12 mouse cellular contexts compared by ENCODE assay signal in the genomic region with DNA sequence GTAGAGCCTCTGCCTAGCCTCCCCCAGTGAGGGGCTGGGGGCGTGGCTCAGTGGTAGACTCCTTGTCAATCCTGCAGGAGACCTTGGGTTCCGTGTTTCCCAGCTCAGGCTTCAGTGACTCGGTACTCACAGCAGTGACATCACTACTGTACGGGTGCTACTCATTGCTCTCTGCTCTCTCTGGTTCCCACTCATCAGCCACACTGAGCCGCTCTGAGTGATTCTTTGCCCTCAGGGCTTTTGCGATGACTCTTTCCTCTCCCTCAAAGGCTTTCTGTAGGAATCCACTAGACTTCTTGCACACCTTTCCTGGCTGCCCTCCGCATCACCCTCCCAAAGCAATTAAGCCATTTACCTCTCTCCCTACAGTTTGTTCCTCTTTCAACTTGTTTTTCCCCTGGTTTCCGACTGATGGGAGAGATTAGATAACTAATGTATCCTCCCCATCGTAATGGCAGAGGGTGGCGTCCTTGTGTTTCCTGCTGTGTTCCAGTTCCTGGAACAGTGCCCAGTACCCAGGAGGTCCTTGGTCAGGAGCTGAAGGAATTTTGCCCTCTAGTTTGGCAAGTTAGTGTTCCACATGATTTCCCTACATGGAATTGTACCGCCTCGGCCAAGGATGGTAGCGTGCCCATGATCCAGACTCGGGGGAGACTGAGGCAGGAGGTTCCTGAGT. TPM values are rescaled to one million over a fixed set of nuclear protein-coding genes. Genes with fewer than 3 reads are reported as not detected.
A peak's percentile ranks its signal among the peaks of the same experiment; 100 is the strongest.
DNase-seq lines count a peak whose midpoint lies in the region; ATAC-seq and TF ChIP-seq lines count a peak whose summit lies in the region.
"Had no signal": no experiment of that assay in that cellular context is flagged by ENCODE, and none has a peak within 500 bp of the region (broad histone marks: within the 10 kb centered on the region; RNA-seq: fewer than 3 reads in every experiment).

No protein-coding gene starts in this region.

- TF ChIP-seq EP300 in stomach, postnatal 0 days (optimal IDR thresholded peaks at IDR 0.05): no peak

- DNase-seq in midbrain, embryonic 11.5 days (ENCODE audit: low spot score, missing footprints): peak; percentile 59
- DNase-seq in midbrain, embryonic 10.5 days (ENCODE audit: low spot score): no peak
- DNase-seq in kidney, postnatal 36 days: peak; percentile 84 to 89
- DNase-seq in stomach, postnatal 0 days (ENCODE audit: low spot score): peak; percentile 54
- no peak for DNase-seq in layer of hippocampus, adult 8-10 months (ENCODE audit: low spot score in 2 of 2)
- no peak for DNase-seq in cerebellum, adult 9-11 months
- DNase-seq: thymus, postnatal 36 days had no signal

- H3K4me3 ChIP-seq in midbrain, embryonic 11.5 days (ENCODE audit: low read depth, low read length): no peak overlapping the region
- H3K4me3 ChIP-seq in midbrain, embryonic 10.5 days: no peak overlapping the region
- H3K4me3 ChIP-seq in heart, embryonic 16.5 days (ENCODE audit: low read length): no peak overlapping the region
- no peak overlapping the region for H3K4me3 ChIP-seq in stomach, postnatal 0 days (ENCODE audit: low read depth, low read length)
- H3K4me3 ChIP-seq in hindbrain, embryonic 12.5 days: no peak overlapping the region
- H3K4me3 ChIP-seq: embryonic facial prominence, embryonic 12.5 days had no signal

- ATAC-seq in midbrain, embryonic 11.5 days (ENCODE audit: low FRiP score): no peak
- no peak for ATAC-seq in heart, embryonic 16.5 days (replicated peaks; ENCODE audit: extremely low read depth, insufficient read depth, low FRiP score)
- peak; percentile 27; the same call in 1 of the 2 replicates for ATAC-seq in stomach, postnatal 0 days (ENCODE audit: low FRiP score, low TSS enrichment)
- ATAC-seq in hindbrain, embryonic 12.5 days (ENCODE audit: low FRiP score): no peak

- 0 out of 2 replicates have a peak, but pooled peaks cover 2% of the 10 kb centered on the region for H3K4me1 ChIP-seq in midbrain, embryonic 11.5 days (ENCODE audit: control insufficient read depth, insufficient read depth, low read length)
- peaks cover 12% of the 10 kb centered on the region for H3K4me1 ChIP-seq in midbrain, embryonic 10.5 days
- peaks cover 11% of the 10 kb centered on the region for H3K4me1 ChIP-seq in heart, embryonic 16.5 days (ENCODE audit: control insufficient read depth, insufficient read depth, low read length)
- peaks cover 2% of the 10 kb centered on the region; the same call in 1 of the 2 replicates for H3K4me1 ChIP-seq in stomach, postnatal 0 days (replicated peaks; ENCODE audit: control insufficient read depth, insufficient read depth)
- H3K4me1 ChIP-seq in hindbrain, embryonic 12.5 days: peaks cover 11% of the 10 kb centered on the region

- H3K4me2 ChIP-seq in midbrain, embryonic 11.5 days: no peak overlapping the region
- H3K4me2 ChIP-seq in heart, embryonic 16.5 days (ENCODE audit: low read depth, low read length): no peak overlapping the region; the same call in 1 of the 2 replicates
- no peak overlapping the region; the same call in 1 of the 2 replicates for H3K4me2 ChIP-seq in stomach, postnatal 0 days (replicated peaks; ENCODE audit: low read depth)
- no peak overlapping the region for H3K4me2 ChIP-seq in hindbrain, embryonic 12.5 days (replicated peaks)

- H3K9me3 ChIP-seq in midbrain, embryonic 11.5 days (ENCODE audit: control insufficient read depth, low read length): no peaks in the 10 kb centered on the region
- H3K9me3 ChIP-seq in midbrain, embryonic 10.5 days (replicated peaks): no peaks in the 10 kb centered on the region
- no peaks in the 10 kb centered on the region for H3K9me3 ChIP-seq in heart, embryonic 16.5 days (replicated peaks; ENCODE audit: control insufficient read depth, low read length)
- no peaks in the 10 kb centered on the region for H3K9me3 ChIP-seq in stomach, postnatal 0 days (ENCODE audit: control insufficient read depth, low read length)
- no peaks in the 10 kb centered on the region; the same call in 1 of the 2 replicates for H3K9me3 ChIP-seq in hindbrain, embryonic 12.5 days (replicated peaks)
- H3K9me3 ChIP-seq: embryonic facial prominence, embryonic 12.5 days; limb, embryonic 15.5 days had no signal

- no peak overlapping the region for H3K9ac ChIP-seq in midbrain, embryonic 11.5 days (ENCODE audit: low read length)
- no peak overlapping the region for H3K9ac ChIP-seq in heart, embryonic 16.5 days (ENCODE audit: low read length)
- H3K9ac ChIP-seq in stomach, postnatal 0 days (ENCODE audit: low read length): no peak overlapping the region
- no peak overlapping the region for H3K9ac ChIP-seq in hindbrain, embryonic 12.5 days
- H3K9ac ChIP-seq: embryonic facial prominence, embryonic 12.5 days; limb, embryonic 15.5 days had no signal

- TF ChIP-seq CTCF in stomach, postnatal 0 days (IDR thresholded peaks at IDR 0.05; ENCODE audit: low read depth): no peak

- WGBS in midbrain, embryonic 11.5 days: 77% methylated on average over 14 of the region's 14 CpGs
- WGBS in midbrain, embryonic 10.5 days: 71% methylated on average over 14 of the region's 14 CpGs
- 42% methylated on average over 14 of the region's 14 CpGs for WGBS in heart, embryonic 16.5 days
- 37% methylated on average over 14 of the region's 14 CpGs for WGBS in stomach, postnatal 0 days
- 74% methylated on average over 14 of the region's 14 CpGs for WGBS in hindbrain, embryonic 12.5 days

- H3K36me3 ChIP-seq in midbrain, embryonic 11.5 days (ENCODE audit: control insufficient read depth, insufficient read depth, low read length): no peaks in the 10 kb centered on the region
- no peaks in the 10 kb centered on the region for H3K36me3 ChIP-seq in midbrain, embryonic 10.5 days
- H3K36me3 ChIP-seq in heart, embryonic 16.5 days (ENCODE audit: control insufficient read depth, insufficient read depth): no peaks in the 10 kb centered on the region
- no peaks in the 10 kb centered on the region for H3K36me3 ChIP-seq in stomach, postnatal 0 days (ENCODE audit: control insufficient read depth, insufficient read depth, low read length)
- no peaks in the 10 kb centered on the region for H3K36me3 ChIP-seq in hindbrain, embryonic 12.5 days
- H3K36me3 ChIP-seq: embryonic facial prominence, embryonic 12.5 days; limb, embryonic 15.5 days had no signal

- H3K27me3 ChIP-seq in midbrain, embryonic 11.5 days (ENCODE audit: control insufficient read depth, insufficient read depth, low read length): no peaks in the 10 kb centered on the region
- H3K27me3 ChIP-seq in midbrain, embryonic 10.5 days (ENCODE audit: low read depth, poor library complexity, severe bottlenecking): peaks cover 19% of the 10 kb centered on the region
- H3K27me3 ChIP-seq in heart, embryonic 16.5 days (ENCODE audit: control insufficient read depth, insufficient read depth, low read length): no peaks in the 10 kb centered on the region
- H3K27me3 ChIP-seq in stomach, postnatal 0 days (ENCODE audit: control insufficient read depth, insufficient read depth, low read length): no peaks in the 10 kb centered on the region
- peaks cover 4% of the 10 kb centered on the region; the same call in 1 of the 2 replicates for H3K27me3 ChIP-seq in hindbrain, embryonic 12.5 days

- H3K27ac ChIP-seq in midbrain, embryonic 11.5 days (ENCODE audit: low read depth, low read length): no peak overlapping the region
- no peak overlapping the region for H3K27ac ChIP-seq in midbrain, embryonic 10.5 days (replicated peaks)
- H3K27ac ChIP-seq in heart, embryonic 16.5 days (ENCODE audit: low read length): 0 out of 2 replicates have a peak overlapping the region, but pooled peaks have one; percentile 12
- H3K27ac ChIP-seq in stomach, postnatal 0 days (replicated peaks): peak overlapping the region; percentile 56
- no peak overlapping the region for H3K27ac ChIP-seq in hindbrain, embryonic 12.5 days
- H3K27ac ChIP-seq: embryonic facial prominence, embryonic 12.5 days; limb, embryonic 15.5 days had no signal

RNA-seq across cellular contexts. Expression of gene Plaur, which starts 0.8 kb away (rescaled TPM):
- 0.86 and 1.4 TPM in 2 replicates for polyA plus RNA-seq in midbrain, embryonic 11.5 days (2014; fragmentation: Nextera tagmentation; extraction: Ambion mirVana)
- 0.68 and 1.0 TPM in 2 replicates for polyA plus RNA-seq in midbrain, embryonic 10.5 days (2016; fragmentation: Nextera tagmentation; extraction: Ambion mirVana)
- 8.1 and 8.8 TPM in 2 replicates for polyA plus RNA-seq in heart, embryonic 16.5 days (2015; fragmentation: Nextera tagmentation; extraction: Ambion mirVana)
- 26.8 and 28.8 TPM in 2 replicates for polyA plus RNA-seq in stomach, postnatal 0 days (2015; fragmentation: Nextera tagmentation; extraction: Ambion mirVana)
- 1 to 10 TPM in 3 of 4 experiments, under 1 TPM in 1; 0.87 to 8.3 (median 2.7) TPM for total RNA-seq in layer of hippocampus, adult 8-10 months (2022)
- polyA plus RNA-seq in hindbrain, embryonic 12.5 days (2016; fragmentation: Nextera tagmentation; extraction: Ambion mirVana): 0.59 and 0.95 TPM in 2 replicates

RNA-seq across cellular contexts. Expression of gene Irgc1, which starts 9.4 kb away (rescaled TPM):
- polyA plus RNA-seq in midbrain, embryonic 11.5 days (2014; fragmentation: Nextera tagmentation; extraction: Ambion mirVana): not detected in 2 replicates
- polyA plus RNA-seq in midbrain, embryonic 10.5 days (2016; fragmentation: Nextera tagmentation; extraction: Ambion mirVana): not detected in 2 replicates
- 0.29 TPM in 1 of 2 replicates, not detected in the other for polyA plus RNA-seq in heart, embryonic 16.5 days (2015; fragmentation: Nextera tagmentation; extraction: Ambion mirVana)
- polyA plus RNA-seq in stomach, postnatal 0 days (2015; fragmentation: Nextera tagmentation; extraction: Ambion mirVana): 0.05 and 0.10 TPM in 2 replicates
- not detected for total RNA-seq in layer of hippocampus, adult 8-10 months (2022)
- polyA plus RNA-seq in hindbrain, embryonic 12.5 days (2016; fragmentation: Nextera tagmentation; extraction: Ambion mirVana): not detected in 2 replicates
- polyA plus RNA-seq: embryonic facial prominence, embryonic 12.5 days; heart, embryonic 14.5 days had no signal

RNA-seq across cellular contexts. Expression of gene Cadm4, which starts 20.3 kb away (rescaled TPM):
- 6.6 and 6.7 TPM in 2 replicates for polyA plus RNA-seq in midbrain, embryonic 11.5 days (2014; fragmentation: Nextera tagmentation; extraction: Ambion mirVana)
- polyA plus RNA-seq in midbrain, embryonic 10.5 days (2016; fragmentation: Nextera tagmentation; extraction: Ambion mirVana): 10.0 and 18.3 TPM in 2 replicates
- polyA plus RNA-seq in heart, embryonic 16.5 days (2015; fragmentation: Nextera tagmentation; extraction: Ambion mirVana): 1.2 and 1.3 TPM in 2 replicates
- polyA plus RNA-seq in stomach, postnatal 0 days (2015; fragmentation: Nextera tagmentation; extraction: Ambion mirVana): 3.4 and 4.5 TPM in 2 replicates
- total RNA-seq in layer of hippocampus, adult 8-10 months (2022): 100 to 1,000 TPM; 123 to 166 (median 143) TPM
- polyA plus RNA-seq in hindbrain, embryonic 12.5 days (2016; fragmentation: Nextera tagmentation; extraction: Ambion mirVana): 41.3 and 42.3 TPM in 2 replicates

RNA-seq across cellular contexts. Expression of gene Zfp428, which starts 45.3 kb away (rescaled TPM):
- 83.8 and 83.9 TPM in 2 replicates for polyA plus RNA-seq in midbrain, embryonic 11.5 days (2014; fragmentation: Nextera tagmentation; extraction: Ambion mirVana)
- 116 and 127 TPM in 2 replicates for polyA plus RNA-seq in midbrain, embryonic 10.5 days (2016; fragmentation: Nextera tagmentation; extraction: Ambion mirVana)
- 40.9 and 43.0 TPM in 2 replicates for polyA plus RNA-seq in heart, embryonic 16.5 days (2015; fragmentation: Nextera tagmentation; extraction: Ambion mirVana)
- 13.6 and 15.8 TPM in 2 replicates for polyA plus RNA-seq in stomach, postnatal 0 days (2015; fragmentation: Nextera tagmentation; extraction: Ambion mirVana)
- total RNA-seq in layer of hippocampus, adult 8-10 months (2022): 10 to 100 TPM; 29.7 to 38.9 (median 34.5) TPM
- 155 and 160 TPM in 2 replicates for polyA plus RNA-seq in hindbrain, embryonic 12.5 days (2016; fragmentation: Nextera tagmentation; extraction: Ambion mirVana)

RNA-seq across cellular contexts. Expression of gene AC161166.1, which starts 50.7 kb away (rescaled TPM):
- 0.55 and 0.59 TPM in 2 replicates for polyA plus RNA-seq in midbrain, embryonic 11.5 days (2014; fragmentation: Nextera tagmentation; extraction: Ambion mirVana)
- polyA plus RNA-seq in midbrain, embryonic 10.5 days (2016; fragmentation: Nextera tagmentation; extraction: Ambion mirVana): 0.64 and 0.99 TPM in 2 replicates
- polyA plus RNA-seq in heart, embryonic 16.5 days (2015; fragmentation: Nextera tagmentation; extraction: Ambion mirVana): 0.26 and 0.35 TPM in 2 replicates
- polyA plus RNA-seq in stomach, postnatal 0 days (2015; fragmentation: Nextera tagmentation; extraction: Ambion mirVana): 0.07 and 0.10 TPM in 2 replicates
- total RNA-seq in layer of hippocampus, adult 8-10 months (2022): not detected
- 1.9 TPM in 2 replicates for polyA plus RNA-seq in hindbrain, embryonic 12.5 days (2016; fragmentation: Nextera tagmentation; extraction: Ambion mirVana)

Comparison
In these comparisons a context has a peak if more than half of its experiments do, and no peak if none do; other contexts are left out.
1. DNase-seq: peak in midbrain, embryonic 11.5 days (single experiment), kidney, postnatal 36 days (2 of 2) and stomach, postnatal 0 days (single experiment); none in midbrain, embryonic 10.5 days (single experiment), layer of hippocampus, adult 8-10 months (0 of 2) and cerebellum, adult 9-11 months (single experiment).
2. H3K27ac ChIP-seq: peak in heart, embryonic 16.5 days (single experiment) and stomach, postnatal 0 days (single experiment); none in midbrain, embryonic 11.5 days (single experiment), midbrain, embryonic 10.5 days (single experiment) and hindbrain, embryonic 12.5 days (single experiment).